Mouse (Mus musculus) small intestine, adult 2 months (tissue): ENCODE measurements around the gene 2310002L09Rik. TPM values are rescaled to one million over a fixed set of nuclear protein-coding genes. Genes with fewer than 3 reads are reported as not detected.
"Not testable (repeated sequence)": the region's sequence is repeated elsewhere in the genome, so short reads cannot be mapped to it uniquely, and the experiment has no call there.

Experiments used
- H3K27ac ChIP-seq: fragments of 200-500 bp; 2 replicates; pipeline ENCODE4 v1.5.1; 2012; ENCODE audit warnings: low read depth, low read length, control low read depth, inconsistent platforms; ENCODE audit not compliant: insufficient read depth
- H3K27me3 ChIP-seq: fragments of 200-500 bp; 2 replicates; pipeline ENCODE4 v1.6.1; 2012; ENCODE audit warnings: mild to moderate bottlenecking, moderate library complexity, low read length, inconsistent platforms; ENCODE audit not compliant: control insufficient read depth, insufficient read depth
- H3K36me3 ChIP-seq: fragments of 200-500 bp; 2 replicates; pipeline ENCODE4 v1.6.1; 2012; ENCODE audit warnings: mild to moderate bottlenecking, low read length, control low read depth, inconsistent platforms; ENCODE audit not compliant: control insufficient read depth, insufficient read depth
- H3K4me1 ChIP-seq: fragments of 200-500 bp; 2 replicates; pipeline ENCODE4 v1.6.1; 2012; ENCODE audit warnings: low read length, inconsistent platforms, mixed read lengths; ENCODE audit not compliant: control insufficient read depth, insufficient read depth, insufficient read length
- H3K4me3 ChIP-seq: fragments of 200-500 bp; 2 replicates; pipeline ENCODE4 v1.5.1; 2012; ENCODE audit warnings: low read depth, mild to moderate bottlenecking, control low read depth, inconsistent platforms, low read length, moderate library complexity
- CTCF ChIP-seq: fragments of 200-500 bp; IDR thresholded peaks from 2 replicates; pipeline ENCODE4 v1.5.1; 2012; ENCODE audit warnings: low read depth, mild to moderate bottlenecking, control low read depth, inconsistent platforms, low read length, moderate library complexity, mixed read lengths; ENCODE audit not compliant: insufficient replicate concordance, insufficient read length; ENCODE audit errors: extremely low read depth
- POLR2A ChIP-seq: fragments of 200-500 bp; IDR thresholded peaks from 2 replicates; pipeline ENCODE4 v1.6.1; 2012; ENCODE audit warnings: low read depth, mild to moderate bottlenecking, control low read depth, inconsistent platforms, low read length, moderate library complexity
- WGBS: fragments of 180-500 bp; shearing (Covaris S2); methylation state at CpG from one replicate; pipeline ENCODE4 v1.1.7; 2018; 5-methylcytosine and 5-hydroxymethylcytosine counted together
- polyA plus RNA-seq: library from polyadenylated mRNA; depleted of rRNA; stranded (reverse); fragments of >200 nt; gene quantifications from 2 replicates; pipeline ENCODE4 v1.2.3, GENCODE M21; 2012; rRNA removed

Gene 2310002L09Rik
- polyA plus RNA-seq: not detected in 2 replicates

- 77% methylated on average over 8 of the region's 8 CpGs for WGBS
- Histone ChIP-seq H3K4me3 (no peak within 1 kb of the TSS), H3K27me3 (no peaks in the 10 kb centered on the region), H3K4me1 (no peaks in the 10 kb centered on the region), H3K36me3 (no peaks in the 10 kb centered on the region), H3K27ac (no peak within 1 kb of the TSS)
- TF ChIP-seq CTCF: no peak
- no peak for TF ChIP-seq POLR2A
Measured at GRCm38 (mm10) chr4:73950375-73950896, at the start of gene 2310002L09Rik. TSS of gene 2310002L09Rik (minus strand) at chr4:73950846.

DNA sequence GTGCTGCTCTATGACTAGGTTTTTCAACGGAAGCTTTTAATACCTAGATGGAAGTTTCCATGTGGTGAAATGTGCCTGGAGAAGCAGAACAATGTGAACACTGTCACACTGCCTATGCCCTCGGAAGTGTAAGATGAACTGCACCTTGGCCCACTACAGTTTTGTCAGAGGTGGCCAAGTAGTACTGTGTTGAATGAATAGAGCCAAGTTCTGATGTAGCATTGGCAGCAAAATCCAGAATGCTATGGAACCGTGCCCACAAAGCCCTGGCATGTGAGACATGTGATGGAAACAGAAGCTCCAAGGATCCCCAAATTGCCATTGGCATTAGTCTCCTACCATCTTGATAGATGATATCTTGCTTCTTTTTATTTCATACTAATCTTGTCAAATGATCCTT is 29.8 kb upstream of the 2310002L09Rik start:
- Histone ChIP-seq H3K4me1 (no peaks in the 10 kb centered on the region), H3K36me3 (no peaks in the 10 kb centered on the region), H3K27me3 (no peaks in the 10 kb centered on the region), H3K27ac (no peak overlapping the region), H3K4me3 (no peak overlapping the region)
- TF ChIP-seq CTCF: no peak
- TF ChIP-seq POLR2A: no peak
- 84% methylated on average over 3 of the region's 3 CpGs for whole genome bisulfite sequencing

DNA sequence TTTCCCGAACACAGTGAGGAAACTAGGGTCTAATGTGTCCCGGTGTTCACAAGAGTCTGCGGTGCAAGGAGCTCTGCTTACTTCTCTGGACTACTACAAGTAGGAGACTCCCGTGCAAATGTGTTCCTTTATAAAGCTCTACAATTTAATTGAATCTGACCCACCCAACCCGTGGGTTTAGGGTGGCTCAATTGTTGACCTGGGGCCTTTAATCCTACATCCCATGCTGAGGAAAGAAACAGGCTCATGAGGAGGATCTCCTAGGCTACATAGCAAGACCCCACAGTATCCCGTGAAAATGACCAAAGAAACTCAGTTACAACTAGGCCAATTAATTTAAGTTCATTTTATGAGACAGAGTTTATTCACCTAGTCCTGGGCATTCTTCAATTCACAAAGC is 30.0 kb downstream of the 2310002L09Rik start, which contains the start of gene Gm11756:
TSS of gene Gm11756 (minus strand) at position 101 of the 400 bp plus-strand sequence.
- H3K27me3 ChIP-seq, H3K36me3 ChIP-seq, H3K4me1 ChIP-seq, H3K27ac ChIP-seq, H3K4me3 ChIP-seq: not testable (repeated sequence)
- 82% methylated on average over 6 of the region's 6 CpGs for WGBS

- not testable (repeated sequence) for H3K27me3 ChIP-seq, H3K4me1 ChIP-seq, H3K4me3 ChIP-seq, H3K36me3 ChIP-seq, H3K27ac ChIP-seq
- no CpG with 5 or more reads among the region's 4 CpGs for WGBS
Measured at GRCm38 (mm10) chr4:73905853-73906252, 44.8 kb downstream of the 2310002L09Rik start, which contains the start of gene Gm13871. TSS of gene Gm13871 (minus strand) at chr4:73905953.

GRCm38 (mm10) chr4:73891012-73891411 is 59.6 kb downstream of the 2310002L09Rik start, which contains the start of gene Gm11757:
TSS of gene Gm11757 (minus strand) at chr4:73891112.
- not testable (repeated sequence) for H3K27me3 ChIP-seq, H3K27ac ChIP-seq, H3K4me1 ChIP-seq, H3K4me3 ChIP-seq, H3K36me3 ChIP-seq
- WGBS: no CpG with 5 or more reads among the region's 4 CpGs

Other genes with a start within 250 kb of the 2310002L09Rik start
- 3.9 and 4.3 TPM in 2 replicates for gene Rasef, start 159.9 kb downstream of the 2310002L09Rik start, polyA plus RNA-seq
- gene Gm11758, start 74.6 kb downstream of the 2310002L09Rik start, polyA plus RNA-seq: not detected in 2 replicates
- not detected in 2 replicates for gene Gm11757, start 59.7 kb downstream of the 2310002L09Rik start, polyA plus RNA-seq
- gene Gm13871, start 44.9 kb downstream of the 2310002L09Rik start, polyA plus RNA-seq: not detected in 2 replicates
- not detected in 2 replicates for gene Gm11756, start 30.1 kb downstream of the 2310002L09Rik start, polyA plus RNA-seq
- gene Frmd3, start 62.6 kb upstream of the 2310002L09Rik start, polyA plus RNA-seq: 0.11 and 0.47 TPM in 2 replicates